Mouse (Mus musculus): Measurements from ENCODE around the gene Hddc3. TPM values are rescaled to one million over a fixed set of nuclear protein-coding genes. Genes with fewer than 3 reads are reported as not detected.

The Hddc3 gene
- total RNA-seq, 2 experiments from 2014 or later = 52.9 to 65.7 TPM

DNA sequence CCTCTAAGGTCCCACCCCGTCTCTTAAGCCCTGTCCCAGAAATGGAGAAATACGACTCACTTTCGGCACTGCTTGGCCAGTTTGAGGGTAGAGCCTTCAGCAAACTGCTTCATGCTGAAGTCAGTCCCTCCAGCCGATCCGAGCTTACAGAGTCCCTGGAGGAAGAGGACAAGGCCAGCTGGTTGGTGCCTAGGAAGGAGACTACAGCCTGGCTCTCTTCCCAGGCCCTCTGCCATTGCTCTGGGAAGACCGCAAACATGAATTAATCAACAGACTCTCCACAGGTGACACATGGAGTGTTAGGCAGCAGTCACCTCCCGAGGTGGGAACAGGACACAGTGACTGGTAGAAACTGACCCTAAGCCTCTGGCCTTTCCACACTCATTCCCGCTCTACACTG, 12.6 kb upstream of the Hddc3 start:
- intact Hi-C loops (cut with DNase I) = no loop called here
- DNase-seq (ENCODE audit: low spot score in 2 of 2) = no peak

DNA sequence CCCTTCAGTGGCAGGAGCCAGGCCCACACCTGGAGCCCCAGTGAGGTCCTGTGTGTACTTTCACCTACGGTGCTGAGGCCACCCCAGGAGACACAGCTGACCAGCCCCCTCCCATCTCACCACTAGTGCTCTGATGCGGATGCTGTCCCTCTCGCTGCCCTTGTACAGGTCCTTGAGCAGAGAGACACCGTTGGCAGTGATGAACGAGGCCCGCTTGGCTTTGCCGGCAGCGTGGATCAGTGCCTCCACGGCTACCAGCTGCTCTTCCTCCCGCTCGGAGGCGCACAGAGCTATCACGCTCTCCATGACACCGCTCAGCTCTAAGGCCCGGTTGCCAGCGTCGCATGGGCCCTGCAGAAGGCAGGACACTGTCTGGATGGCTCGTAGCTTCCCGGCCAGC, 11.5 kb upstream of the Hddc3 start:
- intact Hi-C loops (cut with DNase I) = no loop called here
- no peak for DNase-seq (ENCODE audit: low spot score in 2 of 2)

DNA sequence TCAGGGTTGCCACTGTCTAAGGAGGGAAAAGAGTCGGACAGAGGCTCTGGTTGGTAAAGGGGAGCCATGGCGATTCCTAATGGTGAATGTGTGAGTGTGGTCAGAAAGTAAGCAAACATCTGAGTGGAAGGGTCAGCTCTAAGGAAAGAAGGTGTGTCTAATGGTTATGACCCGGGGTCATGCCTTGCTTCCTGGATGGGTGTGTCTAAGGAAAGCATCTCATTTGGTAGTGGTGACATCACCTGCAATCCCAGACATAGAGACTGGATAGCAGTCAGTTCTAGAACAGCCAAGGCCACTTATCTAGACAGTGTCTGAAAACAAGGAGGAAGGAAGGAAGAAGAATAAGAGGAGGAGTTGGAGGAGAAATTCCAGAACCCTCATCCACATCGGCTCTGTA, 8.1 kb upstream of the Hddc3 start:
- intact Hi-C loops (cut with DNase I) = no loop called here
- DNase-seq (ENCODE audit: low spot score in 2 of 2) = no peak

DNA sequence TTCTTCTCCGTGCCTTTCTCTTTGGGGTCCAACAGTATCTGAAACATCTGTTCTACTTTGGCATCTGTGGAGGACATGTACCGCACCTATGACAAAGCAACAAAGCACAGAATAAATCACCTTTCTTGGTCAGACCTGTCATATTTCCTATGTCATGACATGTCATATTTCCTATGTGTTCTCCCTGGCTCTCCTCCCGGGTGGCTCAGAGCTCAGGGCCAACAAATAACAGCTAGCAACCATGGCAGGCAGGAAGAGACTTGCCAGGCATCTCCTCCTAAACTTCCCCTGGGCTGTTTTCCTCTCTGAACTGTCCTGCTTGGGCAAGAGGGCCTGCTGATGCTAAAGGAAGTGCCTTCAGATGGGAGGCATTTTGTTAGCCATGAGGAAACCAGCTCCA, 6.0 kb upstream of the Hddc3 start:
- DNase-seq (ENCODE audit: low spot score in 2 of 2) = no peak
- intact Hi-C loops (cut with DNase I) = no loop called here

DNA sequence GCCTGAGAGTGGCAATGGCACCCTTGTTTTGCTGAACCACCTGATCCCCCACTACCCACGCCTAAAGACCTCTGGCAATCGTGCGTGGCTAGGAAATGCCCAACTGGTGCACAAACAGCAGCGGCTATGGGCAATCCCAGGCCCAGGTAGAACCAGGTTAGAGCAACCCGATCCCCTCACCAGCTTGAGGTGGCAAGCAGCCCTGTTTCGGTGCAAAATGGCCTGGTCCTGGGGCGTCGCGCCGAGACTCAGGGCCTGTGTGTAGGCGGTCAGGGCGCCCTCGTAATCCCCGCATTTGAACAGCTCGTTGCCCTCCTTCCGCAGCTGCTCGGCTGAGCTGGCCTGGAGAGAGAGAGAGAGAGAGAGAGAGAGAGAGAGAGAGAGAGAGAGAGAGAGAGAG, 3.5 kb upstream of the Hddc3 start:
- intact Hi-C loops (cut with DNase I) = no loop called here
- peak in 1 of 2 experiments; percentile 42 for DNase-seq (ENCODE audit: low spot score in 2 of 2)

DNA sequence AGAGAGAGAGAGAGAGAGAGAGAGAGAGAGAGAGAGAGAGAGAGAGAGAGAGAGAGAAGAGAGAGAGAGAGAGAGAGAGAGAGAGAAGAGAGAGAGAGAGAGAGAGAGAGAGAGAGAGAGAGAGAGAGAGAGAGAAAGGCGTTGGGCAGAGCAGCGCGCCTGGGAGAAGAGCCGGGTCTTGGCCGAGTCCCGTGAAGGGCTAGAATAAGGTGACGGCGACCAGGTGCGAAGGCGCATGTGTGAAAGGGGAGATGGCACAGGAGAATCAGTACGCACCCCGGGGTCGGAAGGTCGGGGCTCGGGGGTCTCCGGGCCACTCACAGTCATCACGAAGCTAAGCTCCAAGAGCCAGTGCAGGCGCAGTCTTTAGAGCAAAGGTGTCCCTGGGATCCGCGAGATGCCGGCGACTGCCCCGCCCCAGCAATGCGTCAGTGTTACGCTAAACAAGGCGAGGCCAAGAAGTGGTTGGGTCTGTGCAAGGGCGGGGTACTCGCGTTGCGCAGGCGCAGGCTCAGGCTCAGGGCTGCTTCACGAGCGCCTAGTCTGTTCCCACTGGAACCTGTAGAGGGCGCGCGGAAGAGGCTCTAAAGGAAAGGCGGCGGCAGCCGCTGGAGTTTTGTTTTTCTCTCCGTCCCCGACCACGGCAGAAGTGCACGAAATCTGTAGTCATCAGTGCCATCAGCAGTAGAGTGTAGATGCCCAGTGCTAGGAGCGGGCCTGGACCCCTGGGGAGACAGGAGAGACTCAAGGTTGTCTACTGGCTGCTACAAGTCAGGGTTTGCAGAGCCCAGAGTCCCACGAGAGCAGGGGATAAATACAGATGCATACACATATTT, 2.9 kb upstream of the Hddc3 start:
- intact Hi-C loops (cut with DNase I) = loop anchor here (1.0 kb wide), 1 partner anchor 30 kb away; no protein-coding TSS in a partner anchor
- peak; percentile 97 to 98 for DNase-seq (ENCODE audit: low spot score in 2 of 2)

DNA sequence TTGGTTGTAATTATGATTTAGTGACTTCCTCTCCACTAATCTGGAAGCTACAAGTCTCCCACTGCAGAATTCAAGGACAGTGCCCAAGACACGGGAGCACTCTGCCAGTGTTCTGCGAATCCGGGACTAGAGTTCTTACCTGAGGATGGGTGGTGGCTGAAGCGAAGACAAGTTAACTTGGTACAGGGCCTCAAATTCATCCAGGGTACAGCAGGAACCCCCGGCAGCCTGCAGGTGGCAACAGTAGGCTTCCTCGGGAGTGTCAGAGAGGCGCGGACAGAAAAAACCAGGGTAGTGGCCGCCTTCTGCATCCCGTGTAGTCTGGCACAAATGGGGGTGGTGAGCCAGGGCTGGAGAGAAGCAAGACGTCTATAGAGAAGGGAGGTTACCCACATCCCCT, 2.1 kb upstream of the Hddc3 start, which contains the start of gene Unc45a:
TSS of gene Unc45a (minus strand) at position 213 of the 400 bp plus-strand sequence.
- DNase-seq (ENCODE audit: low spot score in 2 of 2) = peak; percentile 59 to 62
- intact Hi-C loops (cut with DNase I) = loop anchor here (1.0 kb wide), 1 partner anchor 30 kb away; no protein-coding TSS in a partner anchor

DNA sequence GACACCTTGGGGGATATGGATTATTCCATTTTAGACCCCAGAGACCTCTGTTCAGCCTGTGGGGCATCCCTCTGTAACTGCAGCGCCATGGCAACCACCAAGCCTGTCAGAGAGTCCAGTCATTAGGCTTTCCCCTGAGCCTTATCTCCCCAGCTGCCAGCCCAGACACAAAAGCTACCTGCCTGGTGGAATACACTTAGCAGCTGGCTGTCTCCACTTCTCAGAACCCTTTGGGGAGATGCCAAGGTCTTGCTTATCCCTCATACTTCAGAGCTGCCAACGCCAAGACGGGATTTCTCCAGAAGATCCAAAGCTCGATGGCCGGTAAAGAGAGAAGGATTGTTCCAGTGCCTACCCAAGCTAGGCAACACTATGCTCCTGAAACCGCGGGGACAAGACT, 1.1 kb upstream of the Hddc3 start:
- no peak for DNase-seq (ENCODE audit: low spot score in 2 of 2)
- intact Hi-C loops (cut with DNase I) = no loop called here

DNA sequence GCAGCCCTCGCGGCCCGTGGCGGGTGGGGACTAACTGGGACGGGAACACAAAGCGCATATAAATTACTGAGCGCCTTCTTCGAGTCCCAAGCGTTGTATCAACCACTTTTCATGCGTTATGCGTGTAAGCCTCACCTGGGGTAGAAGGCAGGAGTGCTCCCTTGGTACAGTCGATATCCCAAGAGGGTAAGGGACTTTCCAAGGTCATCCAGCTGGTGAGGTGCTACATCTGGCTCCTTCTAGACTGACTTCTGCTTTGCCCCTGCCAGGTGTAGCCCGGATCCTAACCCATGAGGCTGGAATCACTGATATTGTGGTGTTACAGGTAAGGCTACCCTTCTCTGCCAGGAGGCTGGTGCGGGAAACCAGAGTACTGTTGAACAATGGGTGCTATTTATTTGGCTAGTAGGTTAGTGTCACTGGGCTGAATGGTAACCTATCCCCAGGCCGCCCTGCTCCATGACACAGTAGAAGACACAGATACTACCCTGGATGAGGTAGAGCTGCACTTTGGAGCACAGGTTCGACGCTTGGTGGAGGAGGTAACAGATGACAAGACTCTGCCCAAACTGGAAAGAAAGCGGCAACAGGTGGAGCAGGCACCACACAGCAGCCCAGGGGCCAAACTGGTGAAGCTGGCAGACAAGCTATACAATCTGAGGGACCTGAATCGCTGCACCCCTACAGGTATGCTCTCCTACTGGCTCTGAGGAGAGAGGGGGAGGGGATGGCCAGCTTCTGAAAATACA, 540 bp downstream of the Hddc3 start:
- intact Hi-C loops (cut with DNase I) = no loop called here
- DNase-seq (ENCODE audit: low spot score in 2 of 2) = no peak

DNA sequence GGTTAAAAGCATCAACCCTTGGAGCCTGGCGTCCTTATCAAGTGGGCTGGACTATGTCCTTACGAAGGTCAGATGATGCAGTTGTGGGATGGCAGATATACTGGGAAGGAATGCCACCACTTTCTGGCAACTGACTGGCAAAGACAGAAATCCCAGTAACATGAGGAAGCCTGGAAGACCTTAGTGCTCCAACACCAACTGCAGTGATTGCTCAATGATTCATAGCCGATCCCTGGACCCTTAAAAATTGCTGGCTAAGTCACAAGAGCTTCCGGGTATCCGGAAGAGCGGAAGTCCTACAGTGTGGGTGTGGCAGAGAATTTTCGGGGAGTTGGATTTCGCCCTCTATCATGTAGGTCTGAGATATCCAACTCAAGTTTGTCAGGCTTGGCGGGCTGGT, 3.3 kb downstream of the Hddc3 start:
- intact Hi-C loops (cut with DNase I) = no loop called here
- DNase-seq (ENCODE audit: low spot score in 2 of 2) = no peak

DNA sequence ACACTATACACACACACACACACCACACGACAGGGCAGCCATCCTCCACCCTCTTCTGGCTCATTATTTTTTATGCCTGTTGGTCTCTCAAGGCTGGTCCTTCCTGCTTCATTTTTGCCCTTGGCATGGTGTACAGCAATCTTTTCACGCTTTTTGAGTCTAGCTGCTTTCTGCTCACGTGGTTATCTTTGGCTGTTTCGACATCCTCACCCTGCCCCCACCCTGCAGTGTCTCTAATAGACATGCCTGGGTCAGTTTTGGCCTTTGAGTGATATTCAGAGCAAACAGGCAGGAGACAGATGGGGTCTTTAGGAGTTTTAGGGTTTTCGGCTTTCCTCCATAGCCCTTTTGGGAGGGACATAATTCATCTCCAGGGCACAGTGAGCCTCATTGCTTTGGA, 3.9 kb downstream of the Hddc3 start:
- no peak for DNase-seq (ENCODE audit: low spot score in 2 of 2)
- intact Hi-C loops (cut with DNase I) = no loop called here

DNA sequence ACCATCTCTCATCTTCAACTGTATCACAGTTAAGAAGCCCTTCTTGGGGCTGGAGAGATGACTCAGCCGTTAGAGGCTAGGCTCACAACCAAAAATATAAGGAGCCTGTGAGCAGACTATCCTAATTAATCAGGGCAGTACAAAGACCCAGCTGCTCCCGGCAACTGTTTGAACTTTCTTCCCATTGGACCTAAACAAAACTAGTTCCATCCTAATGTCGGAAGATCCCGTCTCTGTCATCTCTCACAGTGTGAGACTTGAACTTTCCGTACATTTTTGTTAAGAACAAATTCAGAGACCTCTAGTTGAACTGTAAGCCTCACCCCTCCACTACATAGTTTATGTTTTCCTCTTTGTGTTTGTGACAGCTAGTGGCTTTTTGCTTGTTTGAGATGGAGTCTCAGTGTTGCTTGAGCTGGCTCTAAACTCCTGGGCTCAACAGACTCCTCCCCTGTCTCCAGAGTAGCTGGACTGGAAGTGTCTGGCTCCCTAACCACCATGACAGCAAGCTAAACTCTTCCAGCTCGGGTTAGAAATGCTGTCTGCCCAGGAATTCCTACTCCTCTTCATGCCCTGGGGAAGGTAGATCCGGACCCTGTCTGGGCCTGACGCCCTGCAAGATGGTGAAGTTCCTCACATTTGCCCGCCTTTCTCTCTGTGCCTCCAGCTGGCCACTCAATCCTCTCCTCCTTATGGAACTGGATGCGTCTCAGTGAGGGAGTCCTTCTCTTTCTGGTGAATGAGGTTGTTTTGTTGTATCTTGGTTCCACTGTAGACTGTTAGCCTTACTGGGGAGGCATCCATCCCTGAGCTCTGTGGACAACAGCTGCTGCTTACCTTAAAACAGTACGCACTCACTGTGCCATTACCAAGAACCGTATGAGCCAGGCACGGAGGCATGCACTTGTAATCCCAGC, 5.0 kb downstream of the Hddc3 start:
- DNase-seq (ENCODE audit: low spot score in 2 of 2) = no peak

DNA sequence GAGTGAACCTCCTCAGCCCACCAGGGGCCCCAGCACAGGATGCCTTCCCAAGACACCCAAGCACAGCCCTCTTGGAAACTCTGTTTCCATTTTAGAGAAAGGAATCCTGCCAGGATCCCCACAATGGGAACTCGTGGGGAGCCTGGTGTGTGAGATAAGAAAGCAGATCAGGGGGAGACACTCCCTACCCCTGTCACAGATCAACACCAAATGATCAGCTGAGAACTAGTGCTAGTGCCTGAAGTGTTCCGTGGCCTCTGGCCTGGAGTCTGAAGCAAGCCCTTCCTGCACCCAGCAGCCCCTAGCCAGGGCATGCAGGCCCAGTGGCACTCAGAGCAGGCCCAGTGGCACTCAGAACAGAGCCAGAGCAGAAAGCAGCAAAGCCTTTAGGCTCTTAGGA, 7.9 kb downstream of the Hddc3 start:
- DNase-seq (ENCODE audit: low spot score in 2 of 2) = no peak
- intact Hi-C loops (cut with DNase I) = no loop called here

More for the DNA sequence above, 5.0 kb downstream of the Hddc3 start:
- intact Hi-C loops (cut with DNase I) = no loop called here

DNA sequence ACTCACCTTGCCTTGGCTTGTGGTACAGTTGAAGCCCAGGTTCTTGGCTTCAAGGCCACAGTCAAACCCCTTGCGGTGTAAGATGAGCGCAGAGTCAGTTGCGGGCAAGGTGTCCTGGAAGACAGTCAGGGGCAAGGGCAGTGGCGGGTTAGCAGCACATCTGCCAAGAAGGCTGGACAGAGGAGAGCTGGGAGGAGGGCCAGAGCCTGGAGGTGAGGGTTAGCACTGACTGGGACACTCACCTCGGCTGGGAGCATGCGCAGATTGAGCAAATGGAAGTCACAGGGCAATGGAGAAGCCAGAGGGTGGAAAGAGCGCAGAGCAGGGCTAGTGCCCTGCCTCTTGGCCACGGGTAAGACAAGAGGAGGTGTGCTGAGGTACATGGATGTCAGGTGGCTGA, 10.0 kb downstream of the Hddc3 start:
- DNase-seq (ENCODE audit: low spot score in 2 of 2) = no peak
- intact Hi-C loops (cut with DNase I) = no loop called here

DNA sequence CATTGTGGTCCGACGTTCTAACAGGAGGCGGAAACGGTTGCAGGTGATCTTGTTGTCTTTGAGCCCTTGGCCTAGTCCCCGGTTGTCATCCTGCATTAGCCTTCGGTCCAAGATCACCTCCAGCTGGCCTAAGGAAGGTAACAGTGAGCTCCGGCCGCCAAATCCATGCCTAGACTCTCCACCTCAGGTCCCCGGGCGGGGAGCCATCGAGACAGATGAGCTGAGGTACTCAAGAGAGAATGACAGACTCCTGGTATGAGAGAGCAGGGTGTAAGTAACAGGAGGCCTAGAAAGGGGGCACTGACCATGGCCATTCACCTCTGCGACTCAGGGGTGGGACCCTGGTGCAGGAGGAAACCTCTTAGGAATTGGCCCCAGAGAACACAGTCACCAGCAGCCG, 13.4 kb downstream of the Hddc3 start:
- DNase-seq (ENCODE audit: low spot score in 2 of 2) = no peak
- intact Hi-C loops (cut with DNase I) = no loop called here

DNA sequence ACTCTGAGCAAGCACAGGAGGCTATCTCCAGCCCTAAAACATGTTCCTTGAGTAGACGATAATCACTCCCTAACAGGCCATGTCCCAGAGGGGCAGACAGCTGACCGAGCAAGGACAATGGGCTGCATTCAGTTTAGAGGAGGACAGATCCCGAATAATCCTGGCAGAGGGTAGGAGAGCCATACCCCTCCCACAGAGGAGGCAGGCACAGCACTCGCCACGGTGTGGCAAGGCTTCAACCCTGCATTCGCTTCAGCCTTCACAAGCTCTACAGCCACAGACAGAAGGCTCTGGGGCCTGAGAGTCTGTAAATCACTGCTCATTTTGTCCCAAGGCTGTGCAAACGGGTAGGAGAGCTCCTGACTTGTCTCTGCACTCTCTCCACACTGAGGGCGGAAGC, 14.3 kb downstream of the Hddc3 start:
- intact Hi-C loops (cut with DNase I) = no loop called here
- DNase-seq (ENCODE audit: low spot score in 2 of 2) = no peak

DNA sequence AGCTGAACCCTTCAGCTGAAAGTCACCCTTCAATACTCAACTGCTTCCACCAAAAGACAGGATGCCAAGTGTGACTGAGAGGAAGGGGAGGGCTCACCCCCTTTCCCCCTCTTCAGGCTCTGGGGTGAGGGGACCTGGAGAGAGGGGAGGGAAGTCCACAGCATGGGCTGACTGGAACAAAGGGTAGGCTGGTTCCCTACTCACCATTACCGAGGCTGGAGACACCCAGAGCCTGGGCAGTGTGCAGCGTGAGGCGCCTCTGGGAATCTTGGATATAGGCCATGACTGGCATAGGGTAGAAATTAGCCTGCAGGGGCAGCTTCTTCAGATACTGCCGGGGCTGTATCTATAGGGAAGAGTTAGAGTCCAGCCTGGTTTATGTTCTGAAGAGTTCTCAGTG, 15.1 kb downstream of the Hddc3 start:
- no peak for DNase-seq (ENCODE audit: low spot score in 2 of 2)
- intact Hi-C loops (cut with DNase I) = no loop called here

DNA sequence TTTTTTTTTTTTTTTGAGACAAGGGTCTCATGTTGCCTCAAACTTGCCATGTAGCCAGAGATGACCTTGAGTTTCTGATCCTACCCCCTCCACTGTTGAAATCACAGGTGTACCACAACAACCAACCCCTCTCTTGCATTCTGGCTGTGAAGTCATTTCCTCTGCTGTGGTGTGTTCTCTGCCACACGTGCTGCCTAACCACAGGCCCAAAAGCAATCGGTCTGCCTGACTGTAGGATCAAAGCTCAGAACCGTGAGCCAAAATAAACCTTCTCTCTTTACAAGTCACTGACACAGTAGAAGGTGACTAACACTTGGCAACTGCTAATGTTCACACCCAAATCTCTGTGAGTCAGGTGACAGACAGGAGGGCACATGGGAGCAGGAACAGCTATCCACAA, 17.5 kb downstream of the Hddc3 start:
- DNase-seq (ENCODE audit: low spot score in 2 of 2) = no peak
- intact Hi-C loops (cut with DNase I) = no loop called here

DNA sequence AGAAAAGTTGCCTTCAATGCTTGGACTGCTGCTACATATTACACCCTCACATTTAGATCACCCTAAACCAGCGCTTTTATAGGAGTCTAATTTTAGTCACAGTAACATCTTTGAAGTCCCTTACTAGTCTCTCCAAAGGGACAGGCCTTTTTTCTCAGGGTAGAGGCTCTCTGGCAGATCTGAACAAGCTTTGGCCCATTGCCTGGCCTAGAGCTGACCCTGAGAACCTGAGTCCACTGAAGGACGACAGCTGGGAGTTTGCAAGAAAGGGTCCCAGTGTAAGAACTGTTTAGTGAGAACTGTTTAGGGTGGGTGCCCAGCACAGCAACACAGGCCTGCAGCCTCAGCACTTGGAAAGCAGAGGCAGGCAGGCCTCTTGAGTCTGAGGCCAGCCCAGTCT, 22.9 kb downstream of the Hddc3 start:
- intact Hi-C loops (cut with DNase I) = no loop called here
- no peak for DNase-seq (ENCODE audit: low spot score in 2 of 2)

DNA sequence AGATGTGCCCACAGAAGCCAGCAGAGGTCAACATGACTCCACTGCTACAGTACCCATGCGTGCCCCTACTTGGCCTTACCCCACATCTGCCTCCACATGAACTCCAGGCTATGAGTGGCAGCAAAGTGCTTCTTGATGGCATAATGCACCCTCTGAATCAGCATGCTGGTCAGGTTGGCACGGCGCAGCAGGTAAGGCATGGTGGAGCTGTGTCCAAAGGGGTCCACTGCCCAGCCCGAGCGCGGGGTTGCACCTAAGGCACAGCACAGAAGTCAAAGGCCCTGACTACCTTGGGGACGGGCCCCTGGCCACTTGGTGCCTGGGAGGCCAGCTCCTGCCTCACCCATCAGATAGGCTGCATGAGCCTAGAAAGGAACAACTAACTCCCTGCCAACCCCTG, 24.3 kb downstream of the Hddc3 start:
- intact Hi-C loops (cut with DNase I) = no loop called here
- no peak for DNase-seq (ENCODE audit: low spot score in 2 of 2)
